Mouse (Mus musculus) lung, embryonic 16.5 days (tissue): ENCODE results near the gene Tctex1d2. TPM values are rescaled to one million over a fixed set of nuclear protein-coding genes. Genes with fewer than 3 reads are reported as not detected.
A peak's percentile ranks its signal among the peaks of the same experiment; 100 is the strongest.

Experiments
- ATAC-seq: fragments of 200-750 bp; cut with Nextera tagmentation; 2 replicates; pipeline ENCODE4 v1.8.0; 2017; ENCODE audit warnings: low read depth, mild to moderate bottlenecking, moderate library complexity
- H3K27ac ChIP-seq: fragments of 300-500 bp; sonication (generic); 2 replicates; pipeline ENCODE4 v1.5.1; 2014; ENCODE audit warnings: mild to moderate bottlenecking, control low read depth, low read length
- H3K27me3 ChIP-seq: fragments of 300-500 bp; sonication (generic); 2 replicates; pipeline ENCODE4 v1.6.1; 2014; ENCODE audit warnings: low read depth, low read length, mixed read lengths; ENCODE audit not compliant: control insufficient read depth, insufficient read depth
- H3K36me3 ChIP-seq: fragments of 300-500 bp; sonication (generic); 2 replicates; pipeline ENCODE4 v1.6.1; 2014; ENCODE audit warnings: low read length; ENCODE audit not compliant: control insufficient read depth, insufficient read depth
- H3K4me1 ChIP-seq: fragments of 300-500 bp; sonication (generic); replicated peaks from 2 replicates; pipeline ENCODE4 v1.6.1; 2014; ENCODE audit warnings: low read length, mixed read lengths; ENCODE audit not compliant: control insufficient read depth, insufficient read depth
- H3K4me2 ChIP-seq: fragments of 300-500 bp; sonication (generic); 2 replicates; pipeline ENCODE4 v1.6.1; 2014; ENCODE audit warnings: low read depth, low read length, control low read depth
- H3K4me3 ChIP-seq: fragments of 300-500 bp; sonication (generic); 2 replicates; pipeline ENCODE4 v1.5.1; 2014; ENCODE audit warnings: mild to moderate bottlenecking, low read length, control low read depth
- H3K9ac ChIP-seq: fragments of 300-500 bp; sonication (generic); 2 replicates; pipeline ENCODE4 v1.6.1; 2014; ENCODE audit warnings: low read length, control low read depth
- H3K9me3 ChIP-seq: fragments of 300-500 bp; sonication (generic); 2 replicates; pipeline ENCODE4 v1.6.1; 2016; ENCODE audit warnings: low read length; ENCODE audit not compliant: control insufficient read depth
- WGBS: fragments of 180-500 bp; shearing (Covaris S2); extraction: QIAGEN DNeasy Blood & Tissue Kit; methylation state at CpG from one replicate; pipeline ENCODE4 v1.1.7; 2014; 5-methylcytosine and 5-hydroxymethylcytosine counted together
- polyA plus RNA-seq: library from polyadenylated mRNA; unstranded; fragments of >200 nt; fragmentation: Nextera tagmentation; extraction: Ambion mirVana; gene quantifications from 2 replicates; pipeline ENCODE4 v1.2.1, GENCODE M21; 2015

The Tctex1d2 gene
- 30.1 and 31.8 TPM in 2 replicates for polyA plus RNA-seq

- 1% methylated on average over 45 of the region's 45 CpGs for WGBS
- ATAC-seq: peak; percentile 99
- H3K4me2 ChIP-seq: peak within 1 kb of the TSS; percentile 66
- H3K27me3 ChIP-seq: no peaks in the 10 kb centered on the region
- H3K27ac ChIP-seq: peak within 1 kb of the TSS; percentile 95
- H3K9ac ChIP-seq: peak within 1 kb of the TSS; percentile 84
- no peaks in the 10 kb centered on the region for H3K9me3 ChIP-seq
- peak within 1 kb of the TSS; percentile 77 for H3K4me3 ChIP-seq
- H3K4me1 ChIP-seq: peaks cover 6% of the 10 kb centered on the region; the same call in 1 of the 2 replicates
- H3K36me3 ChIP-seq: no peaks in the 10 kb centered on the region
These were observed at the start of gene Tctex1d2 for GRCm38 (mm10) chr16:32419517-32420483. Gene Tctex1d2 (plus strand): TSS chr16:32419702.

GRCm38 (mm10) chr16:32371351-32371750 lies 48.2 kb upstream of the Tctex1d2 start:
- H3K4me1 ChIP-seq: no peaks in the 10 kb centered on the region
- no peak overlapping the region for H3K4me3 ChIP-seq
- no peak overlapping the region for H3K27ac ChIP-seq
- H3K9ac ChIP-seq: no peak overlapping the region
- H3K36me3 ChIP-seq: peaks cover 18% of the 10 kb centered on the region
- no peaks in the 10 kb centered on the region for H3K27me3 ChIP-seq
- 81% methylated on average over 4 of the region's 4 CpGs for WGBS
- H3K4me2 ChIP-seq: no peak overlapping the region
- no peaks in the 10 kb centered on the region for H3K9me3 ChIP-seq
- ATAC-seq: no peak

- no peak for ATAC-seq
- Histone ChIP-seq H3K9ac (no peak overlapping the region), H3K27me3 (no peaks in the 10 kb centered on the region), H3K9me3 (no peaks in the 10 kb centered on the region), H3K4me3 (no peak overlapping the region), H3K4me2 (no peak overlapping the region), H3K36me3 (peaks cover 55% of the 10 kb centered on the region), H3K27ac (no peak overlapping the region), H3K4me1 (no peaks in the 10 kb centered on the region)
- 100% methylated on average over 2 of the region's 2 CpGs for WGBS
These were observed 39.9 kb upstream of the Tctex1d2 start for GRCm38 (mm10) chr16:32379575-32379974.

- Histone ChIP-seq H3K27ac (no peak overlapping the region), H3K4me1 (no peaks in the 10 kb centered on the region), H3K4me2 (no peak overlapping the region), H3K9me3 (no peaks in the 10 kb centered on the region), H3K9ac (no peak overlapping the region), H3K27me3 (no peaks in the 10 kb centered on the region), H3K36me3 (peaks cover 43% of the 10 kb centered on the region), H3K4me3 (no peak overlapping the region)
- no peak for ATAC-seq
These were observed 36.6 kb upstream of the Tctex1d2 start for GRCm38 (mm10) chr16:32382901-32383300.

GRCm38 (mm10) chr16:32384885-32385284 lies 34.6 kb upstream of the Tctex1d2 start:
- no peak overlapping the region for H3K4me3 ChIP-seq
- WGBS: 75% methylated on average over 2 of the region's 2 CpGs
- H3K9ac ChIP-seq: no peak overlapping the region
- H3K9me3 ChIP-seq: no peaks in the 10 kb centered on the region
- no peak for ATAC-seq
- no peaks in the 10 kb centered on the region for H3K27me3 ChIP-seq
- H3K36me3 ChIP-seq: peaks cover 27% of the 10 kb centered on the region
- H3K27ac ChIP-seq: no peak overlapping the region
- no peaks in the 10 kb centered on the region for H3K4me1 ChIP-seq
- H3K4me2 ChIP-seq: no peak overlapping the region

- Histone ChIP-seq H3K27ac (no peak overlapping the region), H3K4me2 (no peak overlapping the region), H3K4me3 (no peak overlapping the region), H3K27me3 (no peaks in the 10 kb centered on the region), H3K4me1 (no peaks in the 10 kb centered on the region), H3K9me3 (no peaks in the 10 kb centered on the region), H3K36me3 (peaks cover 19% of the 10 kb centered on the region), H3K9ac (no peak overlapping the region)
- no peak for ATAC-seq
- WGBS: 65% methylated on average over 3 of the region's 3 CpGs
These were observed 32.7 kb upstream of the Tctex1d2 start for GRCm38 (mm10) chr16:32386826-32387225.

- Histone ChIP-seq H3K27me3 (no peaks in the 10 kb centered on the region), H3K27ac (no peak overlapping the region), H3K9ac (no peak overlapping the region), H3K4me2 (no peak overlapping the region), H3K36me3 (peaks cover 11% of the 10 kb centered on the region), H3K4me1 (no peaks in the 10 kb centered on the region), H3K4me3 (no peak overlapping the region), H3K9me3 (no peaks in the 10 kb centered on the region)
- no peak for ATAC-seq
These were observed 30.5 kb upstream of the Tctex1d2 start for GRCm38 (mm10) chr16:32389049-32389448.

- H3K36me3 ChIP-seq: peaks cover 9% of the 10 kb centered on the region
- no peak overlapping the region for H3K4me3 ChIP-seq
- H3K27me3 ChIP-seq: no peaks in the 10 kb centered on the region
- WGBS: 66% methylated on average over 3 of the region's 3 CpGs
- H3K4me1 ChIP-seq: no peaks in the 10 kb centered on the region
- H3K4me2 ChIP-seq: no peak overlapping the region
- H3K9ac ChIP-seq: no peak overlapping the region
- no peaks in the 10 kb centered on the region for H3K9me3 ChIP-seq
- ATAC-seq: no peak
- no peak overlapping the region for H3K27ac ChIP-seq
These were observed 29.7 kb upstream of the Tctex1d2 start for GRCm38 (mm10) chr16:32389841-32390240.

- Histone ChIP-seq H3K4me3 (no peak overlapping the region), H3K9ac (no peak overlapping the region), H3K4me2 (no peak overlapping the region), H3K27ac (no peak overlapping the region), H3K4me1 (no peaks in the 10 kb centered on the region; the same call in 1 of the 2 replicates), H3K9me3 (no peaks in the 10 kb centered on the region), H3K36me3 (peaks cover 6% of the 10 kb centered on the region), H3K27me3 (no peaks in the 10 kb centered on the region)
- WGBS: 92% methylated on average over 3 of the region's 3 CpGs
- no peak for ATAC-seq
These were observed 28.6 kb upstream of the Tctex1d2 start for GRCm38 (mm10) chr16:32390882-32391281.
